Mouse (Mus musculus) liver, embryonic 11.5 days (tissue): ENCODE measurements around the gene Zrsr1. TPM values are rescaled to one million over a fixed set of nuclear protein-coding genes. Genes with fewer than 3 reads are reported as not detected.
A peak's percentile ranks its signal among the peaks of the same experiment; 100 is the strongest.

Experiments used
- ATAC-seq: fragments of 200-750 bp; cut with Nextera tagmentation; replicated peaks from 2 replicates; pipeline ENCODE4 v1.8.0; 2017; ENCODE audit warnings: moderate number of reproducible peaks, mild to moderate bottlenecking, moderate TSS enrichment, moderate library complexity; ENCODE audit not compliant: low FRiP score
- DNase-seq: peaks from one replicate; pipeline ENCODE4 v3.0.0-alpha.2; 2017; ENCODE audit warnings: low spot score
- H3K27ac ChIP-seq: fragments of 300-500 bp; sonication (generic); 2 replicates; pipeline ENCODE4 v1.5.1; 2014; ENCODE audit warnings: mild to moderate bottlenecking, low read depth, low read length, control low read depth
- H3K27me3 ChIP-seq: fragments of 300-500 bp; sonication (generic); replicated peaks from 2 replicates; pipeline ENCODE4 v1.6.1; 2014; ENCODE audit warnings: low read length, mixed read lengths; ENCODE audit not compliant: control insufficient read depth, insufficient read depth
- H3K36me3 ChIP-seq: fragments of 300-500 bp; sonication (generic); 2 replicates; pipeline ENCODE4 v1.6.1; 2014; ENCODE audit warnings: mild to moderate bottlenecking, low read length, moderate library complexity, mixed read lengths; ENCODE audit not compliant: control insufficient read depth, insufficient read depth
- H3K4me1 ChIP-seq: fragments of 300-500 bp; sonication (generic); replicated peaks from 2 replicates; pipeline ENCODE4 v1.6.1; 2014; ENCODE audit warnings: low read length, mixed read lengths; ENCODE audit not compliant: control insufficient read depth, insufficient read depth
- H3K4me2 ChIP-seq: fragments of 300-500 bp; sonication (generic); 2 replicates; pipeline ENCODE4 v1.6.1; 2014; ENCODE audit warnings: mild to moderate bottlenecking, control low read depth, moderate library complexity
- H3K4me3 ChIP-seq: fragments of 300-500 bp; sonication (generic); 2 replicates; pipeline ENCODE4 v1.5.1; 2014; ENCODE audit warnings: low read depth, low read length, control low read depth
- H3K9ac ChIP-seq: fragments of 300-500 bp; sonication (generic); 2 replicates; pipeline ENCODE4 v1.6.1; 2014; ENCODE audit warnings: low read depth, low read length, control low read depth
- H3K9me3 ChIP-seq: fragments of 300-500 bp; sonication (generic); 2 replicates; pipeline ENCODE4 v1.6.1; 2016; ENCODE audit warnings: low read length, inconsistent platforms, mixed read lengths; ENCODE audit not compliant: control insufficient read depth
- WGBS: fragments of 180-500 bp; shearing (Covaris S2); extraction: QIAGEN DNeasy Blood & Tissue Kit; methylation state at CpG from one replicate; pipeline ENCODE4 v1.1.7; 2014; 5-methylcytosine and 5-hydroxymethylcytosine counted together
- polyA plus RNA-seq: library from polyadenylated mRNA; unstranded; fragments of >200 nt; fragmentation: Nextera tagmentation; extraction: Ambion mirVana; gene quantifications from 2 replicates; pipeline ENCODE4 v1.2.1, GENCODE M21; 2014

Gene Zrsr1
- 1.7 and 2.1 TPM in 2 replicates for polyA plus RNA-seq

- H3K9me3 ChIP-seq, result peaks cover 12% of the 10 kb centered on the region
- 0 out of 2 replicates have a peak, but pooled peaks cover 6% of the 10 kb centered on the region for H3K4me1 ChIP-seq
- peak within 1 kb of the TSS; percentile 66 for H3K9ac ChIP-seq
- H3K27ac ChIP-seq, result peak within 1 kb of the TSS; percentile 85
- WGBS, result 50% methylated on average over 56 of the region's 56 CpGs
- DNase-seq (peak; percentile 63), ATAC-seq (peak; percentile 85)
- H3K4me2 ChIP-seq, result peak within 1 kb of the TSS; percentile 74
- peak within 1 kb of the TSS; percentile 64 for H3K4me3 ChIP-seq
- peaks cover 8% of the 10 kb centered on the region; the same call in 1 of the 2 replicates for H3K36me3 ChIP-seq
- H3K27me3 ChIP-seq, result no peaks in the 10 kb centered on the region
These were observed at the start of gene Zrsr1 for GRCm38 (mm10) chr11:22971835-22972709. Gene Zrsr1, plus strand, starts transcription at chr11:22972005.

- no peak for DNase-seq
- no peak overlapping the region for H3K4me2 ChIP-seq
- no peak overlapping the region for H3K27ac ChIP-seq
- H3K9ac ChIP-seq, result no peak overlapping the region
- peaks cover 4% of the 10 kb centered on the region; the same call in 1 of the 2 replicates for H3K4me1 ChIP-seq
- no peaks in the 10 kb centered on the region for H3K36me3 ChIP-seq
- no peak for ATAC-seq
- no peaks in the 10 kb centered on the region for H3K27me3 ChIP-seq
- H3K4me3 ChIP-seq, result no peak overlapping the region
- WGBS, result 68% methylated on average over 2 of the region's 2 CpGs
- H3K9me3 ChIP-seq, result no peaks in the 10 kb centered on the region
These were observed 49.3 kb upstream of the Zrsr1 start for GRCm38 (mm10) chr11:22922546-22922945.

GRCm38 (mm10) chr11:22923606-22924005, 48.2 kb upstream of the Zrsr1 start:
- Histone ChIP-seq H3K36me3 (no peaks in the 10 kb centered on the region), H3K27ac (no peak overlapping the region), H3K27me3 (no peaks in the 10 kb centered on the region), H3K9ac (no peak overlapping the region), H3K4me2 (no peak overlapping the region), H3K9me3 (no peaks in the 10 kb centered on the region), H3K4me3 (no peak overlapping the region), H3K4me1 (peaks cover 2% of the 10 kb centered on the region)
- 89% methylated on average over 2 of the region's 2 CpGs for WGBS
- ATAC-seq (no peak), DNase-seq (no peak)

- Histone ChIP-seq H3K4me2 (no peak overlapping the region), H3K9me3 (no peaks in the 10 kb centered on the region), H3K27me3 (no peaks in the 10 kb centered on the region), H3K4me3 (no peak overlapping the region), H3K4me1 (peaks cover 26% of the 10 kb centered on the region), H3K27ac (no peak overlapping the region), H3K9ac (no peak overlapping the region), H3K36me3 (no peaks in the 10 kb centered on the region)
- ATAC-seq (no peak), DNase-seq (no peak)
- 50% methylated on average over 8 of the region's 8 CpGs for WGBS
These were observed 43.1 kb upstream of the Zrsr1 start for GRCm38 (mm10) chr11:22928586-22929169.

- WGBS, result 56% methylated on average over 2 of the region's 2 CpGs
- ATAC-seq, result no peak
- H3K27ac ChIP-seq, result no peak overlapping the region
- H3K27me3 ChIP-seq, result no peaks in the 10 kb centered on the region
- H3K4me2 ChIP-seq, result no peak overlapping the region
- no peaks in the 10 kb centered on the region for H3K9me3 ChIP-seq
- H3K4me1 ChIP-seq, result peaks cover 26% of the 10 kb centered on the region
- no peak overlapping the region for H3K9ac ChIP-seq
- no peaks in the 10 kb centered on the region for H3K36me3 ChIP-seq
- no peak for DNase-seq
- no peak overlapping the region for H3K4me3 ChIP-seq
These were observed 41.7 kb upstream of the Zrsr1 start for GRCm38 (mm10) chr11:22930129-22930528.

- no peaks in the 10 kb centered on the region for H3K9me3 ChIP-seq
- DNase-seq (no peak), ATAC-seq (no peak)
- no peak overlapping the region for H3K4me3 ChIP-seq
- no peaks in the 10 kb centered on the region for H3K27me3 ChIP-seq
- no peak overlapping the region for H3K27ac ChIP-seq
- H3K4me2 ChIP-seq, result no peak overlapping the region
- H3K4me1 ChIP-seq, result peaks cover 26% of the 10 kb centered on the region
- 81% methylated on average over 2 of the region's 2 CpGs for WGBS
- no peak overlapping the region for H3K9ac ChIP-seq
- no peaks in the 10 kb centered on the region for H3K36me3 ChIP-seq
These were observed 40.4 kb upstream of the Zrsr1 start for GRCm38 (mm10) chr11:22931320-22931905.

- Histone ChIP-seq H3K4me3 (no peak overlapping the region), H3K9me3 (no peaks in the 10 kb centered on the region), H3K27ac (no peak overlapping the region), H3K4me1 (peaks cover 26% of the 10 kb centered on the region), H3K9ac (no peak overlapping the region), H3K36me3 (no peaks in the 10 kb centered on the region), H3K27me3 (no peaks in the 10 kb centered on the region), H3K4me2 (no peak overlapping the region)
- ATAC-seq, result peak; percentile 64; the same call in 1 of the 2 replicates
- no peak for DNase-seq
These were observed 39.6 kb upstream of the Zrsr1 start for GRCm38 (mm10) chr11:22932167-22932566.

GRCm38 (mm10) chr11:22936446-22937125, 35.2 kb upstream of the Zrsr1 start:
- DNase-seq, result no peak
- Histone ChIP-seq H3K27me3 (no peaks in the 10 kb centered on the region), H3K4me2 (no peak overlapping the region), H3K4me3 (no peak overlapping the region), H3K27ac (no peak overlapping the region), H3K9ac (no peak overlapping the region), H3K4me1 (peaks cover 11% of the 10 kb centered on the region), H3K9me3 (no peaks in the 10 kb centered on the region), H3K36me3 (no peaks in the 10 kb centered on the region)
- ATAC-seq, result no peak
- 61% methylated on average over 5 of the region's 5 CpGs for WGBS
